Mouse (Mus musculus) G1E-ER4 (cell line): ENCODE measurements around the gene Nrp1. TPM values are rescaled to one million over a fixed set of nuclear protein-coding genes. Genes with fewer than 3 reads are reported as not detected.

Source experiments
- GATA1 ChIP-seq: IDR thresholded peaks from one replicate; pipeline ENCODE4 v1.8.0; 2012; ENCODE audit warnings: low read length, inconsistent platforms
- polyA plus RNA-seq: library from polyadenylated mRNA; stranded (reverse); fragments of >175 nt; gene quantifications from 2 replicates; pipeline ENCODE4 v1.2.3, GENCODE M21; 2012

Nrp1 gene
- polyA plus RNA-seq, 1 experiment, result not detected

DNA sequence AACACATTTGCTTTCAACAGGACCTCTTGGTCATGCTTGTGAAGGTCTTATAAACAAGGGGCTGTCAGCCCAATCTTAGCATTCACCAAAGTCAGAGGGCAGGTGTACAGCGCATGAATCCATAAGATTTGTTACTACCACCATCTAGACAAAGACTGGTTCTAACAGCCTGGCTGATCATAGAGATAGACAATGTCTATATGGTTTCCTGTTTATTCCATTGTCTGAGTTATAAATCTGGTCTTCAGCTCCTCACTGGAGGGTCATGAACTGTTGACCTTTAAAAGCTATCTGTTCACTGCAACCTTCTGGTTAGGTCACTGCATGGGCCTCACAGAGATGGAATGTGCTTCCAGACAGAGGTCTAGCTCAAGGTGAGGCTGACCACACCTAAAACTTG lies 130.9 kb downstream of the Nrp1 start:
- no peak for TF ChIP-seq GATA1

DNA sequence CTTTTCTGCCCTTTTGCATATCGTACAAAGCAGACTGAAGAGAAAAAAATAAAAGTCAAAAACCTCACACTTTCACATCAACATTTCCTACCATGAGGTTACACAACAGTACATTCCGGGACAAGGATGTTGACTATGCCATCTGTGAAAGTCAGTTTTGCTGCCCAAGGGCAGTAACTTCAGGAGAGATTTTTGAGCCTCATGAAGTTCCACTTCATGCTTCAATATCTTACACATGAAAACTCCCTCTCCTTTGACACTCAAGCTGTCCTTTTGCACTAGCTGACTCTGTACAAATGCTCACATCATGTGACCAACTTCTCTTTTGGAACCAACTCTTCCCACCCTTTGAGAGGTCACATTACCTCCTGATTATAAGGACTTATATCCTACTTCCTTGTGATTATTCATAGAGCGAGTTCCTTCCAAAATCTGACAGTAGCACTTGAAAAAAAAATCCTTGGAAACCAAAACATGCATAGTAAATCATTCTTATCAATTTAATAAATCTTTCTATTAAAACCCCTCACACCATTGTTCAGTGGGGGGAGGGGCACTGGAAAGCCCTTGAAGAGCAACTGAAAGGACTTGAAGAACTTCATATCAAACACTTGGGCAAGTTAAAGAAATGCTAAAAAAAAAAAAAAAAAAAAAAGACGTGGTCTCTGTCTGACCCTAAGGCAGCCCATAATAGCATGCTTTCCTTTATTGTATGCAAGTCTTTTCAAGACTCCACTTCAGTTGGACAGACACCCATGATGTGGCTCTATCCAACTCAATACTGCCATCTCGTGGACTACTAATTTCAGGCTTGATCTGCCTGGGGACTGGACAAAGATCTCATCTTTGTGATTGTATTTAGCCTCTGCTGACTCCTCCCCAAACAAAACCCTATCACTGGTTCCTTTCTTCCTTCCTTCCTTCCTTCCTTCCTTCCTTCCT lies 133.0 kb downstream of the Nrp1 start:
- no peak for TF ChIP-seq GATA1

DNA sequence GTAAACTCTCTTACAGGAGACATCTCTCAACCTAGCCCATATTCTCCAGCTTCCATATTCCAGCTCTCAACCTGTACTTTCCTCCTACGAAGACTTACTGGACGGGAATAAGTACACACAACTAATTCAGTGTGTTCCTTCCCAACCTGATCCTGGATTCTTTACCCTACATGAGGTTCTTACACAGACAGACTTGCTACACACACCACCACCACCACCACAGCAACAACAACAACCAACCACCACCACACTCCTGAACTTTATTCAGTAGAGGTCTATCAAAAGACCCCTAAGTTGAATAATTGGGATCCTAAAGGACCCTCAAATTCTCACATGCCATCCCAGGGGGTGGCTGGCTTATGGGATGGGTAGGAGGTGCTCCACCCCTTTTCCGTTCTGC lies 135.4 kb downstream of the Nrp1 start:
- TF ChIP-seq GATA1, result no peak

DNA sequence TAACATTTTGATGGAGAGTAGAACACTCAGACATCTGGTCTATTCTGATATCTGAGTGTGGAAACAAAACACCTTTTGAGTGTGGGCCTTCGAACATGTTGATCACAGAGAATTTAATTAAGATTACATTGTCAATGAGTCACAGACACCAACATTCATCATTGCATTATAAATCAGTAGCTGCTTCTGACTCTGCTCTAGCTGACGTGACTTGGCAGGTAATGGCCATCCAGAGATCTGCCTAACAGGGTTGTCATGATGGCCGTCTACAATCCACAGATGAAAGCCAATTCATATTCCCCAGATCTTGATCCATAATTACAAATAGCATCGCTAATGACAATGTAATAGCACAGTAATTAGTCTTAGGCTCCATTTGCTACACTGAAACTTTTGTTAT lies 140.4 kb downstream of the Nrp1 start:
- TF ChIP-seq GATA1, result no peak

DNA sequence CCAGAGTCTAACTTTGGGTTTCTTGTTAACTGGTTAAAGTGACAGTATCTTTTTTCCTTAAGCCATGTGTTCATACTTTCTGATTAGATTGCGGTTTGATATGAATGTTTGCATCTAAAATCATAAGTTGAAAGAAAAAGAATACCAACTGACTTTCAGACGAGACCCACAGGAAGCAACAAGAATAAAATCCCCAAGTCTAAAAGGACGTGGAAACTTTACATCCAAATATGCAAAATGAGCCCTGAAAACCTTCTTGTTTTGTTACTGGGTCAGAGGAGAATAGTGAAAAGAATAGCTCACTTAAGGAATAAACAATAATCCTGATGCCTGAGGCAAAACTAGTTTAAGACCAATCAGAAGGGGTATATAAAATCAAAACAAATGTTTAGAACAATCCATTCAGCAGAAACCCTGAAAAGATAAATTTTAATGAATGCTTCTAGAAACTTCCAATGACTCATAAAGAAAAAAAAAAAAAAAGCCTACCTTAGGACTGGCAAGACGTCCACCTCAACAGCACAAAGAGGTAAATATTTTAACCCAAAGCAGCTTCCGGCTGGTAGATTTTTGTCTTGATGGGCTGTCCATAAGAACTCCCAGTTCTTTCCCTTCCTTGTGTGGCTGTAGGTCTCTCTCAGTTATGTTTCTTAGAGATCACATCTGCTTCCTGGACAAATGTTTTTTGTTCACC lies 145.9 kb downstream of the Nrp1 start:
- TF ChIP-seq GATA1, result no peak

DNA sequence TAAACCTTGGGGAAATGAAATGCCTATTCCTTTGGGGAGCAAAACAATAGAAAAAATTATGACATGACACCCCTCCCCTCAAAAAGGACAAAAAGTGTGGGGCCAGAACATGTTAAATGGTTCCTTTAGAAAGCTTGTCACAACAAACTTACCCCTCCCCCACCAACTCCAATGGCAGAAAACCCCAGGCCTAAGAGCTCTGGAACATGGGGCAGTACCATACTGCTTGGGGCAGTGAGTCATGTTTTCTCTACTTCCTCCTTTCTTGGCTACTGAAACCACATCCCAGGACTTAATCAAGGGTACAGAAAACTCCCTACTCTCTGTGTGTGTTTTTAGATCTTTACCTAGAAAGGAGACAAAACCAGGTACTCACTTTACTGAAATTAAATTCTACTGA lies 147.5 kb downstream of the Nrp1 start:
- TF ChIP-seq GATA1, result no peak

DNA sequence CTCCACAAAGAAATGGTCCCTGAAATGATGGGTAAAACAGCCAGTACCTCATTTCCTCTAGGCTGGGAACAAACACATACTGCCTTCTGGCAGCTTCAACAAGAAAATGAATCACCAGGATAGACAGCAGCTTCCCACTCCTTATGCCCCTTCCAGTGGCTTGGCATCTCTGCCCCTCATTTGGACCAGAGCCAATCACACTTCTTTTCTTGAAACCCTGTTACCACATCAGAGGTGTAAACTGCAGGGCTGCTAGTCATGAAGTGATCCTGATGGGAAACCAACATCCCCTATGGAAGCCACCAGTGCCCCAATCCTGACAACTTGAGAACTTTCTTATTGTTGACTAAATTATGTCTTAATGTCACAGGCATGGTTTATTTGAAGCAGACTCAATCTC lies 150.3 kb downstream of the Nrp1 start:
- TF ChIP-seq GATA1, result no peak

DNA sequence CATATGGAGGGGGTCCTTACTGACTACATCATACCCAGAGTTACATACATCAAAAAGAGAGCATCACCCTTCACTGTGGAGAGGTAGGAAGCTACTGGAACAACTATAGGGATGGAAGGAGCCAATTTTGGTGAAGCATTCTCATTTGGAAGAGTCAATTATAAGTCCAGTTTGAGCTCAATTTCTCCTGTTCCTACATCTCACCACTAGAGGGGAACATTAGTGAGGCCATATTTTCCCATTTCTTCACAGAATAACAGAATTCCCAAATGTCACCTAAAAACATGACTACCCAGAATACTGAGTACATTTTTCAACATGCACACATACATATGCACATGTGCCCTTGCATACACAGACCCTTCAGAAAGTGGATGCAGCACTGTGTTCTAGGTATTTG lies 152.6 kb downstream of the Nrp1 start:
- TF ChIP-seq GATA1, result no peak

DNA sequence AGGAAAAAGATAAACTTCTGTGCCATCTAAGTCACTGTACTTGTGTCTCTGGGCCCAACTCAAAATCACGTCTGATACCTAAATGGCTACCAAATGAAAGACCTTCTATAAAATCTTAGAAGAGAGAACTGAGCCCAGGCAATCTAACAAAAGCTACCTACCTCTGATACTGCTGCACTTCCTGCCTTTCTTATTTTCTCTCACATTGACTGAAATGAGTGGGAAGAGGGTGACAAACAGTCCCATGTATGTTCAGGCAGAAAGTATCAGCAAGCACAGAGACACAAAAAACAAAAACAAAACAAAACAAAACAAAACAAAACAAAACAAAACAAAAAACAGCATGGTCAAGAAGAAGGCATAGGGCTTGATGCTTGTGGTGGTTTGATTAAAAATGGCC lies 153.3 kb downstream of the Nrp1 start:
- no peak for TF ChIP-seq GATA1

DNA sequence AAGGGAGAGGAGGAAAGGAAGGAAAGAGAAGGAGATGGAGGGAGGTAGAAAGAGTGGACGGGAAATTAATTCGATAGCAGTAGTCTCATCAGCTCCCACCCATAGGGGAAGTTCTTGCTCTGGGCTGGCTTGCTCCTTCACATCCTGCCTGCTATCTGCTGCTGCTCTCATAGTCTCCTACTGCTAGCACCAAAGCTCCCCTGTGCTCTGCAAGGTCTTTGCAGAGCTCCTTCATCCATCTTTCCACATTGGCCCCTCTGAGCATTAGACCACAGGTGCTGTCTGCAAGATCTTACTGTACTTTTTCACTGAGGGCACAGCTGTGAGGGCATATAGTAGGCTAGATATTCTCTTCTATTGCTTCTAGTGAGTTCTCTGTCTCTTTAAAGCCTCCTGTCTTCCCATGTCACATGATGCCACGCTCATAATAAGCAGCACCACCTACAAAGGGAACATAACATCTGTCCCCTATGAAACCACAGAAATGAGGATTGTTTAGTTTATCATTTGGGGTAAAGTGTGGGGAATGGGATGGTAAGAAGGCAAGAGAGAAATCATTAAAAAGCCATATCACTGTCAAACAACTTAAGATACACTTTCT lies 158.5 kb downstream of the Nrp1 start:
- TF ChIP-seq GATA1, result no peak

DNA sequence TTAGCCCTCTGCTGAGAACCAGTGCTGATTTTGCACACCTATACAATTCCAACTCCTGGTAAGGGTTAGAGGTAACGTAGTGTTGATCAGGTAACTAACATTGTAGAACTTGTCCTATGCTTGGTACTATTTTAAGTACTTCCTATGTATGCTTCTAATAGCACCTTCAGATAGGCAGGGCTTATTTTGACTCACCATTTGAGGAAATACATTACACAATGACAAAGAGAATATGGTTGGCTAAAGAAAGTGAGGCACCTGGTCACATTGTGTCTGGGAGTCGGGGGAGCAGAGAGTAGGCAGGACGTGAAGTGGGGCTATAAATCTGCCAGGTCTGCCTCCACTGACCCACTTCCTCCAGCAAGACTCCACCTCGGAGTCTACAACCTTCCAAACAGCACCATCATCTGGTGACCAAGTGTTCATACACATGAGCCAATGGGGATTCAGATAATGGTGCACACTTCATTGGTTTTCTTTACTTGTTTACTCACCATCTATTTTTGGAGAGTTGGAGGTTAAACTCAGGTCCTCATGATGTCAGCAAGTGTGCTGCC lies 159.2 kb downstream of the Nrp1 start:
- no peak for TF ChIP-seq GATA1

DNA sequence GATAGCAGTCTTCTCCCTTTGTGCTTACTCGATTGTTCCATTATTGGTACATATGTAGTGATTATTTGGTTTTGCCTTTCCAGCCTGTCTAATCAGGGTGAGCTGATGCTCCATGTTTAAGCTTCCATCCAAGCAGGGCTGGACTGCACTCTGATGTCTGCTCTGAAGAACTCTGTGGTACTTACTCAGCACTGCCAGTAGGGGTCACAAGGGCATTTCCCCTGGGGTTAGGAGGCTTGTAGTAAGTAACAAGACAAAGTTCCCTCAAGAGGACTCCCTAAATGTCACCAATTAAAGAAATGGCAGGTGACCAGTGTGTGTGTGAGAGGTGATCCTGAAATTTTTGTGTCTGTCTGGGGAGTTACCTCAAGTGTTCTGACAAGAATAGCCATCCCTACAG lies 161.0 kb downstream of the Nrp1 start:
- TF ChIP-seq GATA1, result no peak

DNA sequence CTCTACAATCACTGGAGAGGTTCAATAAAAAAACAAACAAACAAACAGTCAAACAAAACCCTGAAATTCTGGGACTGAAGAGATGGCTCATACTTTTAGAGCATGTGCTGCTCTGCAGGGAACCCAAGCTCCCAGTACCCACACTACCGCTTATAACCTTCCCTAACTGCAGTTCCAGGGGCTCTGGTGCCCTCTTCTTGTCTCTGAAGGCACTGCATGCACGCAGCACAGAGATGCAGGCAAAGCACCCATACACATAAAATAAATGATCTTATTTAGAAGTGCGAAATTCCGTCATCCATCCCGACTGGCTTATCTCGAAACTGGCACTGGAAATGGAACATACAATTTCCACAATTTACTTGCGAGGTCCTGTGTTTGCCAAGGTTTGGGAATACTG lies 165.4 kb downstream of the Nrp1 start:
- no peak for TF ChIP-seq GATA1

DNA sequence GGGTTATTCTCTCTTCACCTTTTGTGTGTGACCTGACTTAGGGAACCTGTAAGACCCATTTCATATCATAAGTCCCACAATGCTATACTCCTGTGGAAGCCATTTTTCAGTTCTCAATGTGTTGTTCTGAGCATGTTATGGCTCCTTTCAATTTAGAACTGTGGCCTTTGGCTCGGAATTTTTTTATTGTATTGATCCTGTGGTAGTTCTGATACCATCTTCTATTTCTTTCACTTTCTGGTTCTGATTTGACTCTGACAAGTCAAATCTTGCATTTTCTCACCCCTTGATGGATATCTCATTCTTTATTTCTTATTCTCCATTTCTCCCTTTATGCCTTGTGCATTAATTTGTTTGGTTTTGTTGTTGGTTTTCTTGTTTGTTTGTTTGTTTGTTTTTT lies 167.5 kb downstream of the Nrp1 start:
- TF ChIP-seq GATA1, result no peak

DNA sequence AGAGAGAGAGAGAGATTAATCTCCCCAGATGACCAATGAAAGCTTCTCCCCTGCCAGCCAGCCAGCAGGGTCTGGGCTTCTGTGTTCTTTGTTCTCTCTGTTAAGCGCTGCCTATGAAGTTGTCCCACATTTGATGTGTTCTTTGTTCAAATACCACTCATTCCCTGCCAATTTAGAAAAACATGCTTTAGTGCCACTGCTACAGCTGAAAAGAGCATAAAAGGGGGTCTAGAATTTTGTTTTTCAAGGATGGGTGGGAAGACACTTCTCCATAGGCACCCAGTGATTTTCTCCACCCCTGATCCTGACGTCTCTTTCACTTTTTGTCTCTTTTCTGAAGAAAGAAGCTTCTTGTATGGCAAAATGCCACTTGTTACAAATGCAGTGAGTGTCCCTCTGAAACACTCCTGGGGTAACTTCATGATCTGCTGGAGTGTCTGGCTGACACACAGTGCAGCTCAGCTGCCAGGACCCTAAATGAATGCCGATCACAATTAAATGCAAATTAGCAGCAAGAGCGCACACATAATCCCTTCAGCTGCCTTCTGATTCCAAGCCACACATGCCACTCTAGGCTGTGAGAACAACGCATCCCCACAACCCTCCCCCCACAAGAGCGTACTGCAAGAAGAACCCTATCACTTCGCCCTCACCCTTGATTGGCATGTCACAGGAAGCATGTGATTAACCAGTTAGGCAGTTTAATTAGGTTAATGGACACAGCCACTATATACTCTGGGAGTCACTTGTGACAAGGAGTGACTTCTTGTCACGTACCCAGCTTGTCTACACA lies 170.4 kb downstream of the Nrp1 start:
- TF ChIP-seq GATA1, result no peak

DNA sequence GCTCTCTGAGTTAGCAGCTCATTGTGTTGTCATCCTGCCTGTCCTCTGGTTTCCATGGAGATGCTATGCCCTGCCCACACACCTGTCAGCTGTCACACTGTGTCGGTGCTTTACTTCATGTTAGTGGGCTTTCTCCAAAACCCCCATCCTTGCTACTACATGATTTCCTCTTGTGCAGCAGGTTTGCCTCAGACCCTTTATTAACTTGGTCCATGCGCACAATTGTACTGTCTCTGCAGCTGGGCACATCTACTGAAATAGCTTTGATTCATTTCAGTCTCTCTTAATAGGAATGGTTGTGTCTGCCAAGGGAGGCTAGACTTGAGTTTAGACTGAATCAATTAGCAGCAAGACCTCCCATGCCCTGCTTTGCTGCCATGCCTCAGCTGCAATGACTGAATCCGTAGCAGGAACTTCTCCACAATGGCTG lies 176.1 kb downstream of the Nrp1 start:
- TF ChIP-seq GATA1, result no peak
